Mouse (Mus musculus) forebrain, embryonic 16.5 days (tissue): ENCODE measurements at regions not wholly inside any gene's neighbourhood (a gene's known extent, or its start where the extent isn't known, plus 50 kb on each side); places are given as distances from the start of the nearest gene placed in this dataset.

Source experiments
- ATAC-seq: fragments of 200-750 bp; cut with Nextera tagmentation; 2 replicates; pipeline ENCODE4 v1.8.0; 2017; ENCODE audit warnings: mild to moderate bottlenecking, moderate library complexity
- H3K27ac ChIP-seq: fragments of 300-500 bp; sonication (generic); 2 replicates; pipeline ENCODE4 v1.5.1; 2014; ENCODE audit warnings: low read length, control low read depth
- H3K27me3 ChIP-seq: fragments of 300-500 bp; sonication (generic); replicated peaks from 2 replicates; pipeline ENCODE4 v1.6.1; 2014; ENCODE audit warnings: low read length; ENCODE audit not compliant: control insufficient read depth, insufficient read depth
- H3K36me3 ChIP-seq: fragments of 300-500 bp; sonication (generic); 2 replicates; pipeline ENCODE4 v1.6.1; 2014; ENCODE audit not compliant: control insufficient read depth, insufficient read depth
- H3K4me1 ChIP-seq: fragments of 300-500 bp; sonication (generic); replicated peaks from 2 replicates; pipeline ENCODE4 v1.6.1; 2014; ENCODE audit warnings: low read length; ENCODE audit not compliant: control insufficient read depth, insufficient read depth
- H3K4me2 ChIP-seq: fragments of 300-500 bp; sonication (generic); 2 replicates; pipeline ENCODE4 v1.6.1; 2014; ENCODE audit warnings: mild to moderate bottlenecking, low read length, control low read depth
- H3K4me3 ChIP-seq: fragments of 300-500 bp; sonication (generic); replicated peaks from 2 replicates; pipeline ENCODE4 v1.5.1; 2014; ENCODE audit warnings: mild to moderate bottlenecking, low read length, control low read depth
- H3K9ac ChIP-seq: fragments of 300-500 bp; sonication (generic); replicated peaks from 2 replicates; pipeline ENCODE4 v1.6.1; 2014; ENCODE audit warnings: low read depth, low read length, control low read depth
- H3K9me3 ChIP-seq: fragments of 300-500 bp; sonication (generic); 2 replicates; pipeline ENCODE4 v1.6.1; 2016; ENCODE audit warnings: low read length; ENCODE audit not compliant: control insufficient read depth
- WGBS: fragments of 180-500 bp; shearing (Covaris S2); extraction: QIAGEN DNeasy Blood & Tissue Kit; methylation state at CpG from one replicate; pipeline ENCODE4 v1.1.7; 2014; 5-methylcytosine and 5-hydroxymethylcytosine counted together

- H3K36me3 ChIP-seq = no peaks in the 10 kb centered on the region
- no peak overlapping the region for H3K9ac ChIP-seq
- no peaks in the 10 kb centered on the region for H3K9me3 ChIP-seq
- WGBS = 91% methylated on average over 4 of the region's 4 CpGs
- no peak for ATAC-seq
- H3K4me3 ChIP-seq = no peak overlapping the region
- no peaks in the 10 kb centered on the region for H3K4me1 ChIP-seq
- H3K4me2 ChIP-seq = no peak overlapping the region
- H3K27ac ChIP-seq = no peak overlapping the region
- H3K27me3 ChIP-seq = no peaks in the 10 kb centered on the region
Observed at GRCm38 (mm10) chr6:14632837-14633236, 122.2 kb downstream of the Ppp1r3a start.

- no peak overlapping the region for H3K9ac ChIP-seq
- no peaks in the 10 kb centered on the region for H3K9me3 ChIP-seq
- H3K27ac ChIP-seq = no peak overlapping the region
- WGBS = 24% methylated on average over 2 of the region's 2 CpGs
- H3K4me1 ChIP-seq = no peaks in the 10 kb centered on the region
- no peaks in the 10 kb centered on the region for H3K36me3 ChIP-seq
- ATAC-seq = no peak
- no peak overlapping the region for H3K4me2 ChIP-seq
- no peaks in the 10 kb centered on the region for H3K27me3 ChIP-seq
- no peak overlapping the region for H3K4me3 ChIP-seq
Observed at GRCm38 (mm10) chr6:14631719-14632445, 123.2 kb downstream of the Ppp1r3a start.

- Histone ChIP-seq H3K36me3 (no peaks in the 10 kb centered on the region), H3K9me3 (no peaks in the 10 kb centered on the region), H3K4me1 (no peaks in the 10 kb centered on the region), H3K27me3 (no peaks in the 10 kb centered on the region), H3K9ac (no peak overlapping the region), H3K4me3 (no peak overlapping the region), H3K4me2 (no peak overlapping the region), H3K27ac (no peak overlapping the region)
- WGBS = 85% methylated on average over 3 of the region's 3 CpGs
- no peak for ATAC-seq
Observed at GRCm38 (mm10) chr6:14616629-14617028, 138.4 kb downstream of the Ppp1r3a start.

GRCm38 (mm10) chr6:14608076-14608475 lies 147.0 kb downstream of the Ppp1r3a start:
- H3K36me3 ChIP-seq = no peaks in the 10 kb centered on the region
- H3K9me3 ChIP-seq = no peaks in the 10 kb centered on the region
- H3K27ac ChIP-seq = no peak overlapping the region
- no peaks in the 10 kb centered on the region for H3K4me1 ChIP-seq
- no peak overlapping the region for H3K9ac ChIP-seq
- H3K4me2 ChIP-seq = no peak overlapping the region
- H3K4me3 ChIP-seq = no peak overlapping the region
- no peaks in the 10 kb centered on the region for H3K27me3 ChIP-seq
- no peak for ATAC-seq

- Histone ChIP-seq H3K27ac (peak overlapping the region; percentile 37; the same call in 1 of the 2 replicates), H3K4me1 (peaks cover 10% of the 10 kb centered on the region), H3K4me3 (no peak overlapping the region), H3K36me3 (no peaks in the 10 kb centered on the region), H3K27me3 (no peaks in the 10 kb centered on the region), H3K9me3 (no peaks in the 10 kb centered on the region), H3K9ac (no peak overlapping the region), H3K4me2 (peak overlapping the region; percentile 37)
- peak; percentile 99 for ATAC-seq
- 17% methylated on average over 13 of the region's 13 CpGs for WGBS
Observed at GRCm38 (mm10) chr6:14600543-14601249, 154.4 kb downstream of the Ppp1r3a start.

GRCm38 (mm10) chr6:14596880-14597466 lies 158.1 kb downstream of the Ppp1r3a start:
- ATAC-seq = no peak
- no peaks in the 10 kb centered on the region for H3K9me3 ChIP-seq
- no peak overlapping the region for H3K4me2 ChIP-seq
- 96% methylated on average over 4 of the region's 4 CpGs for WGBS
- H3K9ac ChIP-seq = no peak overlapping the region
- H3K4me1 ChIP-seq = peaks cover 10% of the 10 kb centered on the region
- H3K4me3 ChIP-seq = no peak overlapping the region
- no peak overlapping the region for H3K27ac ChIP-seq
- H3K36me3 ChIP-seq = no peaks in the 10 kb centered on the region
- no peaks in the 10 kb centered on the region for H3K27me3 ChIP-seq

- Histone ChIP-seq H3K4me1 (no peaks in the 10 kb centered on the region), H3K4me2 (no peak overlapping the region), H3K36me3 (no peaks in the 10 kb centered on the region), H3K27ac (no peak overlapping the region), H3K9ac (no peak overlapping the region), H3K9me3 (no peaks in the 10 kb centered on the region), H3K4me3 (no peak overlapping the region), H3K27me3 (no peaks in the 10 kb centered on the region)
- ATAC-seq = peak; percentile 72
- 25% methylated on average over 1 of the region's 1 CpGs for WGBS
Observed at GRCm38 (mm10) chr6:14585827-14586226, 169.2 kb downstream of the Ppp1r3a start.

- Histone ChIP-seq H3K9me3 (no peaks in the 10 kb centered on the region), H3K4me1 (no peaks in the 10 kb centered on the region), H3K4me2 (no peak overlapping the region), H3K36me3 (no peaks in the 10 kb centered on the region), H3K4me3 (no peak overlapping the region), H3K27ac (no peak overlapping the region), H3K9ac (no peak overlapping the region), H3K27me3 (no peaks in the 10 kb centered on the region)
- 50% methylated on average over 1 of the region's 1 CpGs for WGBS
- ATAC-seq = no peak
Observed at GRCm38 (mm10) chr6:14583829-14584228, 171.2 kb downstream of the Ppp1r3a start.

GRCm38 (mm10) chr6:14574607-14575006 lies 180.5 kb downstream of the Ppp1r3a start:
- Histone ChIP-seq H3K27ac (no peak overlapping the region), H3K27me3 (no peaks in the 10 kb centered on the region), H3K4me2 (no peak overlapping the region), H3K9ac (no peak overlapping the region), H3K36me3 (no peaks in the 10 kb centered on the region), H3K4me3 (no peak overlapping the region), H3K9me3 (no peaks in the 10 kb centered on the region), H3K4me1 (no peaks in the 10 kb centered on the region)
- ATAC-seq = no peak
- WGBS = 70% methylated on average over 3 of the region's 3 CpGs
